Mouse (Mus musculus) fat pad, adult 2 months (tissue): ENCODE results near the gene Rnf157.

Source experiments
- DNase-seq: peaks from one replicate; pipeline ENCODE4 v3.0.0-alpha.2; 2011; ENCODE audit warnings: low read depth, low spot score; ENCODE audit errors: extremely low read depth

The Rnf157 gene

DNA sequence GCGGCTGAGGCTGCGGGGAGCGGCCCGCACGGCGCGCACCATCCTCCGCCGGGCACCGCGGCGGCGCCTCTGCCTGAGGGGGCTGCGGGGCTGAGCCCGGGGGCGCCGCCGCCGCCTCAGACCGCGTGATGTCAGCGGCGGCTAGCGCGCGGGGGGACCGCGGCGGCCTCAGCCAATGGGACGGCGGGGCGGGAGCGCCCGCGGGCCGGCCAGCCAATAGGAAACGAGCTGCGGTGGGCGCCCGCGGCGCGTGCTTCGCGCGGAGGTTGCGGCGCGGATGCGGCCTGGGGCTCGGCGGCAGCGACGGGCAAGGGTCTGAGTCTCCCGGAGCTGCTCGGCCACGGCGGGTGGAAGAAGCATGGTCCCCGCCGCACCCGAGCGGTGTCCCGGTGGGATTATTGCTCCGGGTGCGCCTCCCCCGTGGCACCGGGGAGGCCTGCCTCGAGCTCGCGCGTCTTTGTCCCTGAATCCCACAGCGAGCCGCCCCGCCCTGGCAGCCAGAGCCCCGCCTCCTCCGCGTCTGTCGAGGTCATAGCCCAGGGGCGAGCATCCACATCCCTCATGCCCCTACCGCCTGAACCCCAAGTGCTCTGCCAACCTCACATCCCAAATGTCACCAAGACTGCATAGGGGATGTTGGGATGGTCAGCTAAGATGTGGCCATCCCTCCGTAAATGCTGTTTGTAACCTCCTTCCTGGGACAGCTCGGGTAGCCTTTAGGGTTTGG, at the start of gene Rnf157:
Gene Rnf157, minus strand, starts transcription at position 129 of the 727 bp plus-strand sequence.
- no peak for DNase-seq

DNA sequence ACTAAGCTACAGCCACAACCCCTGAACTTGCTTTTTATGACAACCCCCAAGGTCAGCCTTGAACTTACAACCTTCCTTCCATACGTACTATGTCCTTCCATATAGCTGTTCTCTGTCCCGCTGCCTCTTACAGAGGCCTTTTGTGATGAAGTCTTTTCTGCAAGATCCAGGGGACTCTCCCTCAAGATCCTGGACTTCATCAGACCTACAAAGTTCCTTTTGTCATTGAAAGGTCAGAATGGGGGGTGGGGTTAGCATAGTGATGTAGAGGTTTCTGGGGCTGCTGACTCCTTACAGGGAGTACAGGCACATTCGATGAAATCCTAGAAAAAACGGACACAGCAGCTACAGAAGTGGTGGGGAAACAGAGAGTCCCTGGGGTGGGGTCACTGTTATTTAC, 47.0 kb upstream of the Rnf157 start:
- no peak for DNase-seq

DNA sequence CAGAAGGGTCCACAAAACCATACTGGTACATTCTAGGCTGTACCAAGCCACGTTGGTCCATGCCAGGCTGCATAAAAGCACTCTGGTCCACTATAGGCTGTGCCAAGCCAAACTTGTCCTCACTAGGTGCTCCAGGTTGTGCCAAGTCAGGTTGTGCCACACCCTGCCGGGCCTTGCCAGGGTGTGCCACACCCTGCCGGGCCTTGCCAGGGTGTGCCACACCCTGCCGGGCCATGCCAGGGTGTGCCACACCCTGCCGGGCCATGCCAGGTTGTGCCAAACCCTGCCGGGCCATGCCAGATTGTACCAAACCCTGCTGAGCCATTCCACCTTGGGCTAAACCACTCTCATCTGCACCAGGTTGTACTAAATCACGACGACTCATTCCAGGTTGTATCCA, 43.4 kb upstream of the Rnf157 start:
- no peak for DNase-seq

DNA sequence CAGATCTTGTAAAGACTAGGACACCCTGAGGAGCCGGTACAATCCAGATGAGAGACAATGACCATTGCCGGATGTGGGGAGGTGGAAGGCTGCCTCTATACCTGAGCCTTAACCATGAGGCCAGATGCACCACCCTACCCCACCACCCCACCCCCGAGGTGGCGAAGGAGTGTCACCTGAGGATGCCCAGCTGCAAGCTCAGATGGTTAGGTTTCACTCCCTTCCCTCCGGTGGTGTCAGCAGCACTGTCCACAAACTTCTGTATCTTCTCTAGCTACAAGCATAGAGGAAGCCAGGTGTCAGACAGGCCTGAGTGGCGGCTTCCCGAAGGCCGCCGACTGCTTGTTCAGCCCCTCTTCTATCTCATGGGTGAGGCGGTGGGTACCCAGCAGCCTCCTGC, 41.1 kb upstream of the Rnf157 start:
- no peak for DNase-seq

DNA sequence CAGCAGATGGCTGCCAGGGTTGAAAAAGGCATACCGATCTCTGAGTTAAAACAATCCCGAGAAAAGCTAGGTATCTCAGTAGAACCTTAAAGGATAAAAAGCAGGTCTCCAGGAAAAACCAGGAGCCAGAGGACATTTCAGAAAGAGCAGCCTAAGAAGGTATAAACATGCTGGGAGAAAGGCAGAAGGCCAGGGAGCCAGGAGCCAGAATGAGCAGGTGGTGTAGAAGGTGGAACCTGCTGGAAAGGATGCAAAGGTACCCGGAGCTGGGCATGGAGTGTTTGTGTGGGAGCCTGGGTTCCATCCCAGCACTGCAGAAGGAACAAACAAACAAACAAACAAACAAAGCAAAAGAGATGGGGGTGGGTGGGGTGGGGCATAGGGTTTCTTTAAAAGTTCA, 36.5 kb upstream of the Rnf157 start:
- DNase-seq = no peak

DNA sequence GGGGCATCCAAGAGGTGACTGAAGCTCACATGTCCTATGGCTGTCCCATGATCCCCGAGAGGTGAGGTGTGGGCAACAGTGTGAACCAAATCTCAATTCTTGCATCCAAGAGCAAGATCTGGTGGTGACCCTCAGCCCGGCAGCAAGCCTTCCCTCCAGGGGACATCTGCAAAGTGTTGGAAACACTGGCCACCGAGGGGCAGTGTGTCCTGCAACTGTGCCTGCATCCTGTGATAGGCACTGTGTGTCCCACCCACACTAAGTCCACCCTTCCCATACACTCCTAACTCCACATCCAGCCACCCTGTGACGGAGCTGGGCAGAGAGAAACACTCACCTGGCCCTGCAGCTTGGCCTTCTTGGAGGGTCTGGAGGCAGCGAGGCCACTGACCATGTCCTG, 35.0 kb upstream of the Rnf157 start:
- no peak for DNase-seq

DNA sequence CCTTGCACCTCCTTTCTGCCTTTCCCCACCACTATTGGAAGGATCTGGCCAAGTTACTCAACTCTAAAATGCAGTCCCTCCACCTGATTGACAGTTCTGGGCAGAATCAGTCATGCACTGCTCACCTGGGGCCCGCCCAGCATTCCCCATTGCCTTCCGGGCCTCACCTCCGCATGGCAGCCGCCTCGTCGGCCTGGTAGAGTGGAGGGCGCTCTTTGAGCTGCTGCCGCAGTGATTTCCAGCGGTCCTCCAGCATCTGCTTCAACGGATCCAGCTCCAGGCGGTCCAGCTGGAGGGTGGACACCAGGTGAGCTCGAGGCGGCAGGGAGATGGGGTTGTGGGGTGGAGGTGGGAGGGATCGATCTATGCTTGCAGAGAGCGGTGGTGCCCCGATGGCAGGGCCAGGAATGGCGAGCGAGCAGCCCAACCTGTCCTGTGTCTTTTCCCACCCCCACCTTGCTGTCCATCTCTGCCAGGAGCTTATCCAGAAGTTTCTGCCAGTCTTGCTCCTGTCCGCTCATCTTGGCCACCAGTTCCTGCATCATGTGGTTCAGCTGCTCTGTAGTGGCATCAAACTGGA, 33.6 kb upstream of the Rnf157 start:
- DNase-seq = no peak

DNA sequence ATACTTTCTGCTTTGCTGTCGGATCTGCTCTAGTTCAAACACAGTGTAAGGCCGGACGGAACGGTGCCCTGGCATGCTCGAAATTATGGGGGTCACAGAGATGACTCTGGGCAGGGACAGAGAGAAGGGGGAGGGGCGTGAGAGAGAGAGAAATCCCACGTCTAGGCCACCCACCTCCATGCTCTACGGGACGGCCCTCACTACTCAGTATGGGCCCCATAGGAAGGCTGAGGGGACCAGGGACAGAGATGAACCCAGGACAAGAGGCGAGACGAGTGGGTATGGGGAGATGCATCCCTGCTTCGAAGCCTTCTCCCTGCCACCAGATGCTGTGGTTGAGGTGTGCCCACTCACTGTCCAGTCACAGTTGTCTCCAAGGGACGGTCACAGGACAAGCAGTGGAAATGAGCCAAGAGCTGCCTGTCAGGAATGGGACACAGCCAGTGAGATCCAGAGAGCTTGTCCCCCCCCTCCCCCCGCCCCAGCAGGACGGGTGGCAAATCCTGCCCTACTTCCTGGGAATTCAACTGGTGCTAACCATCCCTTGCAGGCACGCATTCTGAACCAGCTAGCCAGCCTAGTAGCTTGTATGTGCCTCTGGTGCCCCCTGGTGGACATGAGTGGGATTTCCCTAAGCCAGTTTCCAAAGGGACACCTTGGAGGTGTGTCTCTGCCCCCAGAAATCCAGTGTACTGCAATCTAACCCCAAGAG, 32.9 kb upstream of the Rnf157 start:
- no peak for DNase-seq

DNA sequence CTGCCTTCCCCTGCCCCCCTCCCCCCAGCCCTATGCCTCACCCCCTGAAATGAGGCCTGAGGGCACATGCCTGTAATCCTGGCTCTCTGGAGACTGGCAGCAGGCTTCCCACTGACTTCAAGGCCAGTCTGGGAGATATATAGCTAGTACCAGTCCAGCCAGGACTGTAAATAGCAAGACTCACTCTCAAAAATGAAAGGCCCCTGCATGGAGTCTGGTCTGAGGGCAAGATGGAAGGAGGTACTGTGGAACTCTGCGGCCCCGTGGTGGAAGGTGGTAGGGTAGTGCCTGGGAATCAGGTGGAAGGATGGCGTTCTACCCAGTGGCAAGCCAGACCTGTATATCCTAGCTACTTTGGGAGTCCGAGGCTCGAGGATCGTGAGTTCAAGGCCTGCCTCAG, 31.1 kb upstream of the Rnf157 start:
- no peak for DNase-seq

DNA sequence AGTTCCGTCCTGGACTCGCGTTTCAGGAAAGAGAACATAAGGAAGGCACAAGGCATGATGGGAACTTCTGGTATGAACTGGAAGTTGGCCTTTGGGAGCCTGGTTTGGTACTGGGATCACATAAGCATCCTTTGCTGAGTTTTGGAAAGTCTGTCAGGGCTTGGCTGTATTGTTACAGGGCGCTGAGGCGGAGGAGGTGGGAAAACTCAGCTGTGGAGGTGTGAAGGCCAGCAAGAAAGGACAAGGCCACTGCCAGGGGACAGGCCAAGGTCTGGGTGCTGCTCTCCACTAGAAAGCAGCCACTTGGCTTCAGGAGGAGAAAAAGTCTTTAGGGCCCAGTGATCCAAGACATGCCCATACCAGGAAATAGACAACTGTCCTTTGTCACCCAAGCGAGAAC, 30.5 kb upstream of the Rnf157 start:
- no peak for DNase-seq

DNA sequence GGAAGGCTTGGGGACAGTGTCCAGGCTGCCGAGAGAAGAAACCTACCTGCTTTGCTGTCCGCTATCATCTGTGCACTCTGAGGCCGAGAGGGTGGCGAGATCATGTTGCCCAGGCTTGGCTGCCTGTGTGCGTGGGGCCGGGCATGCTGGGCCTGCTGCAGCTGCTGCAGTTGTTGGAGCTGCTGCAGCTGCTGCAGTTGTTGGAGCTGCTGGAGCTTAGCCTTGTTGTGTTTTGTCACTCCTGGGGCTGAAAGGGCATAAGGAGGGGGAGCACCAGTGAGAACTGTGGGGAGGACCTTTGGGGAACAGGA, 30.0 kb upstream of the Rnf157 start:
- no peak for DNase-seq

DNA sequence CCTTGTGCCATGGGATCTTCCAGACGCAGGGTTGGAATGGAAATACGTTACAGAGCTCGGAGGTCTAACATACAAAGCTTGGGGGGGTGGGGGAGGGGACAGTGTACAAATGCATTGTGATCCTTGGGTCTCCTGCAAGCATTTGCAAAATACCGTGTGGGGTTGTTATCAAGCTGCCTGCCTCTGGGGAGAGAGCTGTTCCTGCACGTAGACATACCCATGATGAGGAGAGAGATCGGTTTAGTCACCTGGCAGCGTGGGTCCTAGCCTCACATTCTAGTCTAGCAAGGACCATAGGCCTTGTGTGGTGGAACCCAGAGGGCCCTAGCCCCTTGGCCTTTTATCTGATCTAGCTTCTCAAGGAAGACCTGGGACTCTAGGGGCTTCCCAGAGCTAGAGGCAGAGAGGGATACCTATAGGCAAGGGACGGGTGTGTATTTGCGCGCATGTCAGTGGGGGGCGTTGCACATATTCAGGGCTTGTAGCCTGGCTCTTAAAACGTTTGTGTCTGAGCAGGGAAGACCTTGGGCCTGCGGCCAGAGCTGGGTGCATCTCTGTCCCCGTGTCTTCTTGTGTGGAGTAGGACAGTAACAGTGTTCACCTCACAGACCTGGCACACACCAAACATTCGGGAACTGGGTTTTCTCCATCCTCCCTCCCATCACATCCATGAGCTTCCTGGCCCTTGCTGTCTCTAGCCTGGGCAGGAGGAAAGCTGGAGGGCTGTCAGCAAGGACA, 29.5 kb upstream of the Rnf157 start:
- DNase-seq = no peak

DNA sequence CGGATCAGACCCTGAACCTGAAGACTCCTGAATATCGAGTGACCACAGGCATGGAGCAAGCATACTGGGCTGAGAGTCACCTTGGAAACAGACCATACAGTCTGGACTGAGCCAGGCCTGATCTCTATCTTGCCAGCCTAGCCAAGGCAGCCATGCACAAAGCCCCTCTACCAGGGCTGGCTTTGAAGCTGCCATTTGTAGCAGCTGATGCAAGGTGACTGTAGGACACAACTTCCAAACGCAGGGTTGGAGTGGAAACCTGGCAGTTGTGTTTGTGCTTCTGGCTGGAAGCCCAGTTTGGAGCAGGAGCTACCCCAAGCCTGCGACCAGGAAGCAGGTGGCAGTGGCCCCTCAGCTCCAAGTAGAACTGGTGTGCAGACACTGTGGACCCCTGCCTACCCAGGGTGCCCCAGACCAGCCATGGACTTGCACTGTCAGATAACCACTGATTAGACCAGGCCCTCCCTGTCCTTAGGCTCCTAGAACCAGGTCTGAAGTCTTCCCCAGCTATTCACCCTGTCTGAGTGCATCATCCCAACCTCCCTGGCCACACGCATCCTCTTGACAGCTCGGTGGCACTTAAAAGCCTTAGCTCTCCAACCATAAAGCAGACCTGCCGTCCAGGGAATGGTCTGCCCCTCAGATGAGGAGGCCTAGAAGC, 27.7 kb upstream of the Rnf157 start:
- DNase-seq = no peak

DNA sequence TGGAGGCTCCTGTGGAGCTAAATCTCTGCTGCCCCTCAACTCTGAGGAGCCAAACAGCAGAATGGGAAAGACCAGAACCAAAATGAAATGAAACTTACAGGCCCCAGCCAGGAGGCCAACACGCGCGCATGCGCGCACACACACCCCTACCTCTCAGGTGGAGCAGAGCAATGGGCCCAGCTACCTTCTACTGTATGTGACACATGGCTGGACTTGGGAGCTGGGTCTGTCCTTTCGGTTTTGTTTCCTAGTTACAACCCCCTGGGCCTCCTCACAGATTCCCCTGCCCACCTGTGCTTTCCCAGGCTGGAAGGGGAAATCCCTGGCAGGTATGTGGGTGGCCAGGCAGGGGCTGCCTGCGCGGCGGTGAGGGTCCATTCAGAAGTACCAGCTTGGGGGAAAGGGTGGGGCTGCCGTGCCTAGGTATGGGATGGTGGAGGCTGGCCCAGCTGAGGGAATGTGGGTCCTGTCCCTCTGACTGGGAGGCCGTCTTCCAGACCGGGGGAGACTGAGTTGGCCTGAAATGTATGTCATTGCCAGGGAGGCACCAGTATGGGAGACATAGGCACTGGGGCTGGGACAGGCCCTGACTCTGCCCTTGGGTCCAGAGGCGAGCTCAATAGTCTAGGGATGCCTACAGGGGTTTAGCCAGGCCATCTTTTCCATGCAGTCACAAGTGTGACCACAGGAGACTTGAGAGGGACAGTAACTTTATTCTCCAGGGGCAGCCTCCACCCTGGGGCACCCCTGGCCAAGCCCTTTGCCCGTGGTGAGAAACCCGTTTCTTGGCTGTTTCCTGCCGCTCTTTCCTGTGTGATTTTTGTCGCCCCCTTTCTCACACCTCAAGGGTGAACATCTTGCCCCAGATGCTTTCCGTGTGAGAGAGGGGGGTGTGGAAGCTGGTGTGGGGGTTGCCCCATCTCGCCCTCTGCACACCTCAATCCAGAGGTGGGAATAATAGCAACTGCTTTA, 26.7 kb upstream of the Rnf157 start:
- no peak for DNase-seq

DNA sequence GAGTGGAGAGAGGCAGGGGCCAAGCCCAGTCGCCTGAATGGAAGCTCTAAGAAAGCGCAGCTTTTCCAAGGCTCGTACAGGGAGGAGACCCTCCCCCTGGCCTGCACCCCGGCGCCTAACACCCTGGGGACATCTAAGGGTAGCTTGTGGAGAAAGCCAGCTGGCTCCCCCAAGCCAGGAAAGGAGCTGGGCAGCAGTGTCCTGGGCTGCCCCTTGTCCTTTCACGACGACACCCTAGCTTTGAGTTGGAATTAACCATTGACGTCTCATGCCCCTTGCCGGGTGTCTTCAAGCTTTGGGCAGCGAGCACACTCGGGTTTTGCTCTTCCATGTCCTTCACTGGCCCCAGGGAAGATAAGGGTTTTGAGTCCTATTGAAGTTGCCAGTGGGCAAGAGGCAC, 24.7 kb upstream of the Rnf157 start:
- DNase-seq = no peak

DNA sequence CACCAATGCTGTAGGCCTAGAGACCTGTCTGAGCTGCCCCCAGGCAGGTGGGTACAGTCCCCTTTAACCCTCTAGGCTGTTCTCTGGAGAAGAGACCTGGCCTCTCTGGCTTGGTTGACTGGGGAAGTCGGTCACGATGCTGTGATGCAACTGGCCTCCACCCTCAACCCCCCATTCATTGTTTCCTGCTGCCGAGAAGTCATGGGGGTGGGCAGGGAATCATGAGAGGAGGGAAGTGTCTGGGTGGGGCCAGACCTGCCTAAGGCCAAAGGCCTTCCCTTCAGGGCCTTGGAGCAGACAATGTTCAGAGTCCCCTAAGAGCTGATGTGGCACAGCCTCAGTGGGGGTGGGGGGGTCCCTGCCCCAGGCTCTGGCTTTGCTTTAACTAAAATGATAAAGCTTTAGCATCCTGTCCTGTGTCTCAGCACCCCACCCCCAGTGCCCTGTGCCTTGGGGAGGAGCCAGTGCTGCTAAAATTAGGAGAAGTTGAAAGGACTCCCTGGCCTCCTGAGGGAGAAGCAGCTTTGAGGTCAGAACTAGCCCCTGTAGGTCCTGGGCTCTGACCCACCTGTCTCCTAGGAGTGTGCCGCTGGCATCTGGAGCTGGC, 24.0 kb upstream of the Rnf157 start:
- DNase-seq = no peak

DNA sequence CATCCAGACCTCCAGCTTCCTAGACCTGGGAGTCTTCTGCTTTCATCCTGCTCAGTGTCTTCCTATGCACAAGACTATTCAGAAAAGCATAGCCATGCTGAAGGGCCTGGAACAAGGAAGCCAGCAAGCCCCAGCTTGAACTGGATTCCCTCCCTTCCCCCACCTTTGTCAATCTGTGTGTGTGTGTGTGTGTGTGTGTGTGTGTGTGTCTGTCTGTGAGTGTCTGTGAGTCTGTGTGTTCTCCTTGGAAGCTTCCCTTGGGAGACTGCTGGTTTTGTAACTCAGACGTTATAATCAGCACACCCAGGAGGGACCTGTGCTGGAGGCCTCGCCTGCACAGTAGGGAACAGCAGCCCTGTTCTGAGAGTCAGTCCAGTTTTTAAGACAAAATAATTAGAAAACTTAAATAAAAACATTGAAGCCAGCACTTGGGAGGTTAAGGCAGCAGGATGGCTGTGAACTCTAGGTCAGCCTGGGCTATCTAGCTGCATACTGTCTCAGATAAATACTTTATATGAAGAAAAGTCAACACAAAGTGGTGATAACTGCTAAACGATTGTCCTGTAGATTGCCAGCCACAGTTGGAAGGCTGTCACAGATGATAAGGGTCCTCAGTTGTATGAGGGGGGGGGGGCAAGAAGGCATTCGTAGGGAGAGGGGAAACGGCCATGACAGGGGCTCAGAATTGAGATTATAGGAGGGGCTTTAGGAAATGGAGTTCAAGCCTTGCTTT, 23.3 kb upstream of the Rnf157 start:
- no peak for DNase-seq

DNA sequence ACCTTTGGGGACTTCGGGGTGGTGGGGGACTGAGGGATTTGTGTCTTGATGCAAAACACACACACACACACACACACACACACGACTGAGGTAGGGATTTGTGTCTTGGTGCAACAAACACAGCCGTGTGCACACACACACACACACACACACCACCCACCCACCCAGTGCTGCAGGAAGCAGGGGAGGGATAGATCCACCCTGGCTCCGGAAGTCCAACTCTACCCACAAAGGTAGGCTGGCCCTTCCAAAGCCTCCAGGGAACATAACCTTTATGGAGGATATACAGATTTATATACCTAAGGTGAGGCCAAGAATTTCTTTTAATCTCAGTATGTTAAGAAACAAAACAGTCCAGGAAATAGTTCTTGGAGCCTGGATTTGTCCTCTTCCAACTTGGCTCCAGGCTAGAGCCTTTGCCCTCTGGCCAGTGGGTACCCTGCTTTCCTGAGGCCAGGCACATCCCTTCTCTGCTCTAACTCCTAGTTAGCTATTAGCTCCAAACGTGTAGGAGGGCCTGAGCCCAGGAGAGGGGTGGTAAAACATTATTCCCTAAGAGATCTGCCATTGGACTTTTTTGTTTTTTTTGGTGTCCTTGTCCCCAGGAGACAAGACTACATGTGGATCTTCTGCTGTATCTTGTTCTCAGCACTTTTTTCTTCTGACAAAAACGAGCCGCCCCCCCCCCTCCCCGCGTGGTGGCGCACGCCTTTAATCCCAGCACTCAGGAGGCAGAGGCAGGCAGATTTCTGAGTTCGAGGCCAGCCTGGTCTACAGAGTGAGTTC, 22.3 kb upstream of the Rnf157 start:
- no peak for DNase-seq
